Mouse (Mus musculus): ENCODE data around the gene Mob3b. TPM values are rescaled to one million over a fixed set of nuclear protein-coding genes. Genes with fewer than 3 reads are reported as not detected.

The Mob3b gene
- polyA plus RNA-seq (2012; rRNA removed; ENCODE audit: low replicate concordance): 4.4 and 5.4 TPM in 2 replicates

DNA sequence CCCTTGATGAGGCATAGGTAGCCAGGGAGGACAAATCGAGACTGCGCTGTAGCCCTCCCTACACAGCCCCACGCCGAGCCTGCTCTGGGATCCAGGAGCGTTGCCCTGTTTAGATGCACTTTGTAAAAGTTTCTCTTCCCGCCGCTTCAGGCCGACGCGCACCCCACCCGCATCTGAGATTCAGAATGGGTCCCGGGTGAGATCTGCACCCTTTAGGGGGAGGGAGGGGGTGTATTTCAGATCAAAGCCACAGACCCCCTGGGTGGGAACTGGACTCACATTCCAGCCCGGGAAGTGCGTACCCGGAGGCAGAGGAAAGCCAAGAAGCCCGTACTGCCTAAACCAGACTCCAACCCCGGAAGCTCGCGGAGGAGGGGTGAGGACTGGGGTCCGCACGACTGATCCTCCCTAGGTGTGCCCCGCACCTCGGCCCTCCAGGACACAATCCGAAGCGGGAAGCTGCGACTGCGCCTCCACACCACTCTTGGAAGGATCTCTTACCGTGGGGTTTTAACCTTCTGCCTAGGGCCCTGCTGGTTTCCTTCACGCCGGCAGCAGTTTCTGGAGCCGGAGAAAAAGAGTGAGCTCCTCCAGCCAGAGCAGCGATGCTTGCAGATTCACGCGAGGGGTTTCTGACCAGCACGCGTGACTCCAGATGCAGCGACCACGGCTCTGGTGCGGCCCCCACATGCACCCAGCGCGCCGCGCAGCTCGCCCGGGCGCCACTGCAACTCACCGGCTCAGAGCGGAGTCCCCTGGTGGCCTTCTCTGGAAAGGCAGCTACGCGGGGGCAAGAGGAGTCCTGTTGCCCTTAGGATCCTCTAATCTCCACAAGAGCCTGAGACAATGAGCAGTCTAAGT, at the start of gene Mob3b:
Gene Mob3b (minus strand): TSS at position 734 of the 861 bp plus-strand sequence.

GRCm38 (mm10) chr4:35151756-35152155, 5.5 kb downstream of the Mob3b start, which contains the start of gene Ifnk:
Gene Ifnk, plus strand, starts transcription at chr4:35152056.

Other genes starting within 250 kb of the Mob3b start
- gene Ifnk, start 5.4 kb downstream of the Mob3b start, polyA plus RNA-seq (2012; rRNA removed; ENCODE audit: low replicate concordance): not detected in 2 replicates
- gene C9orf72, start 68.7 kb upstream of the Mob3b start, polyA plus RNA-seq (2012; rRNA removed; ENCODE audit: low replicate concordance): 9.9 and 30.6 TPM in 2 replicates